Mouse (Mus musculus) heart, postnatal 0 days (tissue): ENCODE data around the gene Tox3. TPM values are rescaled to one million over a fixed set of nuclear protein-coding genes. Genes with fewer than 3 reads are reported as not detected.

Experiments
- ATAC-seq: fragments of 200-750 bp; cut with Nextera tagmentation; 2 replicates; pipeline ENCODE4 v1.8.0; 2017; ENCODE audit warnings: low read depth, moderate number of reproducible peaks, moderate library complexity; ENCODE audit not compliant: insufficient read depth
- DNase-seq: peaks from one replicate; pipeline ENCODE4 v3.0.0-alpha.2; 2016; ENCODE audit warnings: low spot score
- H3K27ac ChIP-seq: fragments of 300-500 bp; sonication (generic); 2 replicates; pipeline ENCODE4 v1.5.1; 2014; ENCODE audit warnings: low read depth, mild to moderate bottlenecking
- H3K27me3 ChIP-seq: fragments of 300-500 bp; sonication (generic); 2 replicates; pipeline ENCODE4 v1.6.1; 2014; ENCODE audit warnings: low read length, mixed read lengths; ENCODE audit not compliant: control insufficient read depth, insufficient read depth
- H3K36me3 ChIP-seq: fragments of 300-500 bp; sonication (generic); replicated peaks from 2 replicates; pipeline ENCODE4 v1.6.1; 2014; ENCODE audit warnings: low read length, mixed read lengths; ENCODE audit not compliant: control insufficient read depth, insufficient read depth
- H3K4me1 ChIP-seq: fragments of 300-500 bp; sonication (generic); 2 replicates; pipeline ENCODE4 v1.6.1; 2014; ENCODE audit warnings: antibody characterized with exemption; ENCODE audit not compliant: control insufficient read depth, insufficient read depth
- H3K4me2 ChIP-seq: fragments of 300-500 bp; sonication (generic); 2 replicates; pipeline ENCODE4 v1.6.1; 2014; ENCODE audit warnings: low read depth, mild to moderate bottlenecking, low read length, moderate library complexity
- H3K4me3 ChIP-seq: fragments of 300-500 bp; sonication (generic); 2 replicates; pipeline ENCODE4 v1.5.1; 2014; ENCODE audit warnings: low read depth, low read length
- H3K9ac ChIP-seq: fragments of 300-500 bp; sonication (generic); replicated peaks from 2 replicates; pipeline ENCODE4 v1.6.1; 2014; ENCODE audit warnings: low read depth, low read length, mixed read lengths
- H3K9me3 ChIP-seq: fragments of 300-500 bp; sonication (generic); replicated peaks from 2 replicates; pipeline ENCODE4 v1.6.1; 2016; ENCODE audit warnings: low read length; ENCODE audit not compliant: control insufficient read depth
- CTCF ChIP-seq: IDR thresholded peaks from 2 replicates; pipeline ENCODE4 v1.5.1; 2016; ENCODE audit warnings: antibody characterized with exemption, control low read depth, low read depth
- EP300 ChIP-seq: IDR thresholded peaks from 2 replicates; pipeline ENCODE4 v1.6.1; 2016; ENCODE audit warnings: antibody characterized with exemption, low read depth
- WGBS: fragments of 180-500 bp; shearing (Covaris S2); extraction: QIAGEN DNeasy Blood & Tissue Kit; methylation state at CpG from one replicate; pipeline ENCODE4 v1.1.7; 2014; 5-methylcytosine and 5-hydroxymethylcytosine counted together
- polyA plus RNA-seq: library from polyadenylated mRNA; unstranded; fragments of >200 nt; fragmentation: Nextera tagmentation; extraction: Ambion mirVana; gene quantifications from 2 replicates; pipeline ENCODE4 v1.2.1, GENCODE M21; 2015
- total RNA-seq: library from RNA; depleted of rRNA; stranded (reverse); fragments of >200 nt; gene quantifications from 2 replicates; pipeline ENCODE4 v1.2.3, GENCODE M21; 2014; ENCODE audit warnings: low replicate concordance

Gene Tox3
- total and polyA plus RNA-seq, 2 experiments from 2014 or later: 7.1 to 17.1 TPM

DNA sequence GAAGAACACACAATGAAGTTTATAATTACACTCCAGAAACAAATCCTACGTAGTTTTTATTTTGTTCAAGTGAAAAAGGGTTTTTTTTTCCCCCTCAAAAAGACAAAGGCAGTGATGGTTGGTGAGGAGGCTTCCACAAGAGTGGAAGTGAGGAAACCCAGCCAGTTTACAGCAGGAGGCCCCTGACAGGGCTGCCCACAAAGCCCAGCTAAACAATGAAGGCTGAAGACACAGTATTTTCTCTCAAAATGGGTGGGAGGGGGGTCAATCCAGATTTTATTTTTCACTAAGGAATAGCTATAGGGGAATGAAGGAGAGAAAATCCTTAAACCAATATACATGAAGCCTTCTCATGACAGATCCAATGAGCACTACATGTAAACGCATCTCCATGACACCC is 5.4 kb upstream of the Tox3 start:
- Histone ChIP-seq H3K27me3 (no peaks in the 10 kb centered on the region), H3K36me3 (no peaks in the 10 kb centered on the region), H3K9me3 (no peaks in the 10 kb centered on the region), H3K4me3 (no peak overlapping the region), H3K27ac (no peak overlapping the region), H3K9ac (no peak overlapping the region), H3K4me2 (no peak overlapping the region), H3K4me1 (no peaks in the 10 kb centered on the region)
- DNase-seq: no peak
- TF ChIP-seq EP300: no peak
- no peak for TF ChIP-seq CTCF
- no peak for ATAC-seq
- 82% methylated on average over 2 of the region's 2 CpGs for WGBS

DNA sequence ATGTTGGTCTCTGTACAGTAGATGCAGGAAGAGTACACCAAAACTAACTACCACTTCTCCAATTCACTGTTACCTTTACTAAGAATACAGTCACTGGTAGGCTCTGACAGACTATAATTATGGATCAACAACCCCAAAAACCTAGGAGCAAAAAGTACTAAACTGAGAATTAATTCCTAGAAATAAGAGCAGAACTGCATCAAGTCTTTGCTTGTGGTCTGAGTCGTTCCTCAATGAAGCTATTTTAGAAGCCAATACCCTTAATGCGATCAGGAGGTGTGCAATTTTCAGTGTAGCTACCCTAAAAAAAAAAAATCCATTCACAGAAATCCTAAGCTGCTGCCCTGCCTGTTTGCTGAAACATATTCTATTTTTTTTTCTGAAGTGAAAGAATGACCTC is 4.8 kb upstream of the Tox3 start:
- H3K9ac ChIP-seq: no peak overlapping the region
- H3K27ac ChIP-seq: no peak overlapping the region
- H3K4me2 ChIP-seq: no peak overlapping the region
- no peak for DNase-seq
- no peaks in the 10 kb centered on the region for H3K4me1 ChIP-seq
- no peaks in the 10 kb centered on the region for H3K36me3 ChIP-seq
- H3K4me3 ChIP-seq: no peak overlapping the region
- WGBS: 78% methylated on average over 2 of the region's 2 CpGs
- TF ChIP-seq EP300: no peak
- no peak for TF ChIP-seq CTCF
- H3K9me3 ChIP-seq: no peaks in the 10 kb centered on the region
- H3K27me3 ChIP-seq: no peaks in the 10 kb centered on the region
- ATAC-seq: no peak

DNA sequence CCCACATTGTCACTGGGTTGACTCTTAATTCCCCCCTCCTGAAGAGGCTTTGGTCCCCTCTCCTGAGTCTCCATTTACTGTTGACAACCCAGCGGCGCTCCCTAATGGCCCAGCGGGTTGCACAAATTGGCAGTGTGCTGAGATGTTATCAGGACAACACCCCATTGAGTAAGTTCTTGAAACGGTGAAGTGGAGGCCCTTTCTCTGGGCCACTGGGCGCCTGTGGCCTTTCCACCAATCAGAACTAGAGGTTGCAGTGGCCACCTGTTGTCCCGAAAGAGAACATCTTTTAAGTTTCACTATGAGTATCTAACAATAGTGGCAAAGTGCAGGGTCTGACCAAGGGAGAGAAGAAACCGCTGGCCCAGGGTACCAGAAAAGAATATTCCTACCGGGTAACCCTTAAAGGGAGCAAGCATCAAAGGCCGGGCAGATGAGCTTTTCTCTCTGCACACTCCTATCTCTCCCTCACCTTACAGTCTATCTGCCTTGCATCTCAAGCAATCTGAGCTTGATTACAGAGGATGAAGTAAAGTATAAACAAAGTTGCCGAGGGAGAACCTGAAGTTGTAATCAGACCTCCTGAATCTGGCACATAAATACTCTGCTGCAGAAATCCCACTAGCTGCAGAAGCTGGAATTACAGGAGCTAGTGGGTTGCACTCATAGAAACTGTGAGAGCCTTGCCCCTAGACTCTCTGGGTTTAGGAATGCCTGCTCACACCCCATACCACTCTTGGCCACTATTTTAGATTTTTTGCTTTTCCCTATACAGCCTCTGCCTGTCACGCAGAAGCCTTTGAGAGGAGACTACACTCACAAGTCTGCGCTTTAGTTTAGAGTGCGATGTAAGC is 1.8 kb upstream of the Tox3 start:
- DNase-seq (peak; percentile 57), ATAC-seq (no peak)
- 26% methylated on average over 13 of the region's 13 CpGs for WGBS
- Histone ChIP-seq H3K9ac (no peak overlapping the region), H3K4me1 (no peaks in the 10 kb centered on the region), H3K27me3 (no peaks in the 10 kb centered on the region), H3K4me3 (no peak overlapping the region), H3K9me3 (no peaks in the 10 kb centered on the region), H3K36me3 (no peaks in the 10 kb centered on the region), H3K27ac (no peak overlapping the region), H3K4me2 (no peak overlapping the region)
- TF ChIP-seq CTCF: peak; percentile 44; the same call in 1 of the 2 replicates
- no peak for TF ChIP-seq EP300

- 51% methylated on average over 11 of the region's 11 CpGs for WGBS
- no peaks in the 10 kb centered on the region for H3K36me3 ChIP-seq
- no peak for ATAC-seq
- no peaks in the 10 kb centered on the region for H3K9me3 ChIP-seq
- no peaks in the 10 kb centered on the region for H3K4me1 ChIP-seq
- no peak for TF ChIP-seq CTCF
- TF ChIP-seq EP300: no peak
- H3K27ac ChIP-seq: peak overlapping the region; percentile 90
- H3K9ac ChIP-seq: peak overlapping the region; percentile 90; the same call in 1 of the 2 replicates
- DNase-seq: no peak
- H3K4me3 ChIP-seq: peak overlapping the region; percentile 86; the same call in 1 of the 2 replicates
- H3K4me2 ChIP-seq: peak overlapping the region; percentile 88
- no peaks in the 10 kb centered on the region for H3K27me3 ChIP-seq
Observed at GRCm38 (mm10) chr8:90348926-90349683, 962 bp upstream of the Tox3 start.

- Histone ChIP-seq H3K9ac (peak overlapping the region; percentile 90), H3K4me3 (peak overlapping the region; percentile 86), H3K27ac (peak overlapping the region; percentile 90), H3K9me3 (no peaks in the 10 kb centered on the region), H3K4me2 (peak overlapping the region; percentile 88), H3K36me3 (no peaks in the 10 kb centered on the region), H3K4me1 (no peaks in the 10 kb centered on the region), H3K27me3 (no peaks in the 10 kb centered on the region)
- DNase-seq (no peak), ATAC-seq (peak; percentile 58)
- TF ChIP-seq CTCF: no peak
- no peak for TF ChIP-seq EP300
- WGBS: 1% methylated on average over 61 of the region's 66 CpGs
Observed at GRCm38 (mm10) chr8:90347581-90348177, 464 bp downstream of the Tox3 start.
